Comparison of ENCODE assay signal across 9 mouse cellular contexts in the genomic region with DNA sequence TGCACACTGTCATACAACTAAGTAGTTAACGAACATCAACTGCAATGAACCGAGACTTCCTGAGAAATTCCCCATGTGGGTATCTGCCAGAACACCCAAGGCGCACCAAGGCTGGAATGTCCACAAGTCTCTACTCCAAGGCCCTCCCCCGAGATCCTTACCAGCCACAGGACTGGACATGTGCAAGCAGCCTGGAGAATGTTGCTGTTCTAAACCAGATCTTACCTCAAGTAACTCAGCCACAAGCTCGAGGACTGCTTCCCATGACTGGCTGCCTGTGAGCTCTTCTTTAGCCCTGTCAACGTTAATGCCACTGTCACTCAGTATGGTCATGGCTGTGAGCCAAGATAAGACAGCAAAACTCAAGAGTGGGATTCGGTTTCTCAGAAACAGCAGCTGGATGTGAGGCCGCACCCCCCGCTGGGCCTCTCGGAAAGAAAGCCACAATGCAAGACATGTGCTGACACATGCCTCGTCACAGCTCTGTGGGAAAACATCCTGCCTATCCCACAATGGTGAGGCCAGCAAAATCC. TPM values are rescaled to one million over a fixed set of nuclear protein-coding genes. Genes with fewer than 3 reads are reported as not detected.
A peak's percentile ranks its signal among the peaks of the same experiment; 100 is the strongest.
DNase-seq lines count a peak whose midpoint lies in the region; ATAC-seq and TF ChIP-seq lines count a peak whose summit lies in the region.
"Had no signal": no experiment of that assay in that cellular context is flagged by ENCODE, and none has a peak within 500 bp of the region (broad histone marks: within the 10 kb centered on the region; RNA-seq: fewer than 3 reads in every experiment).

No protein-coding gene starts in this region.

- ATAC-seq in common myeloid progenitor, adult 5-6 weeks (replicated peaks; ENCODE audit: low read depth, poor library complexity, severe bottlenecking) = peak; percentile 74
- peak; percentile 55 to 58 for ATAC-seq in hematopoietic stem cell, adult 5-6 weeks (replicated peaks in 1 of 2; ENCODE audit: insufficient read depth in 1 of 2, low FRiP score in 2 of 2, low TSS enrichment in 1 of 2, low read depth in 1 of 2, poor library complexity in 2 of 2, severe bottlenecking in 2 of 2)
- ATAC-seq in liver, embryonic 13.5 days (ENCODE audit: low read depth) = peak; percentile 93

- no peaks in the 10 kb centered on the region for H3K27me3 ChIP-seq in liver, embryonic 13.5 days
- H3K27me3 ChIP-seq in thymus, adult 2 months (ENCODE audit: control insufficient read depth, insufficient read depth, low read length) = no peaks in the 10 kb centered on the region

- DNase-seq in heart, adult 11 months = peak; percentile 95
- DNase-seq in heart, postnatal 14 days = no peak
- DNase-seq in liver, embryonic 13.5 days = peak; percentile 91
- DNase-seq in thymus, adult 2 months = peak; percentile 20
- DNase-seq in adrenal gland, adult 8-10 months = no peak
- DNase-seq in spleen, postnatal 14 days (ENCODE audit: low spot score in 2 of 2) = no peak

- peak overlapping the region; percentile 97 for H3K27ac ChIP-seq in liver, embryonic 13.5 days
- H3K27ac ChIP-seq in thymus, adult 2 months (ENCODE audit: control insufficient read depth, insufficient read depth, low read length) = no peak overlapping the region
- H3K27ac ChIP-seq: macrophage had no signal

- TF ChIP-seq POLR2A in thymus, adult 2 months (IDR thresholded peaks at IDR 0.05; ENCODE audit: control insufficient read depth, extremely low read depth, insufficient read depth, low read length, poor library complexity) = no peak

- H3K4me1 ChIP-seq in liver, embryonic 13.5 days (replicated peaks) = peaks cover 85% of the 10 kb centered on the region
- H3K4me1 ChIP-seq in thymus, adult 2 months (replicated peaks; ENCODE audit: control insufficient read depth, insufficient read depth, low read length) = peaks cover 9% of the 10 kb centered on the region

- WGBS in liver, embryonic 13.5 days (ENCODE audit: insufficient replicate concordance) = 10% methylated on average over 11 of the region's 11 CpGs
- WGBS in thymus, adult 2 months = 4% methylated on average over 11 of the region's 11 CpGs

- intact Hi-C loops in heart, postnatal 14 days (cut with DNase I) = no loop called here

- TF ChIP-seq CTCF in thymus, adult 2 months (IDR thresholded peaks at IDR 0.05; ENCODE audit: borderline replicate concordance, control insufficient read depth, extremely low read depth, insufficient read depth, low read length, poor library complexity) = no peak

- H3K4me2 ChIP-seq in liver, embryonic 13.5 days = peak overlapping the region; percentile 73

- peak overlapping the region; percentile 78 for H3K9ac ChIP-seq in liver, embryonic 13.5 days

- peak overlapping the region; percentile 67 for H3K4me3 ChIP-seq in liver, embryonic 13.5 days (replicated peaks)
- no peak overlapping the region for H3K4me3 ChIP-seq in thymus, adult 2 months (ENCODE audit: control insufficient read depth, insufficient read depth, low read length)

- H3K36me3 ChIP-seq in liver, embryonic 13.5 days = peaks cover 26% of the 10 kb centered on the region
- H3K36me3 ChIP-seq in thymus, adult 2 months (ENCODE audit: control insufficient read depth, insufficient read depth, low read length) = no peaks in the 10 kb centered on the region

- H3K9me3 ChIP-seq in liver, embryonic 13.5 days (replicated peaks) = no peaks in the 10 kb centered on the region

RNA-seq across cellular contexts. Expression of gene Ston2, which starts 42.4 kb away (rescaled TPM):
- 1 to 10 TPM; 5.2 to 5.8 TPM for total RNA-seq in heart, postnatal 14 days (2021)
- 1.8 and 3.0 TPM in 2 replicates for total RNA-seq in common myeloid progenitor, adult 5-6 weeks (2017)
- total RNA-seq in hematopoietic stem cell, adult 5-6 weeks (2017) = 0.81 and 0.94 TPM in 2 replicates
- polyA plus RNA-seq in liver, embryonic 13.5 days (2015; fragmentation: Nextera tagmentation; extraction: Ambion mirVana) = 25.0 and 25.2 TPM in 2 replicates
- 17.5 and 20.3 TPM in 2 replicates for polyA plus RNA-seq in thymus, adult 2 months (2012; rRNA removed)
- 10 to 100 TPM in 1 of 4 experiments, 1 to 10 TPM in 3; 4.6 to 10.7 (median 7.1) TPM for total RNA-seq in adrenal gland, adult 8-10 months (2022)

Comparison
In these comparisons a context has a peak if more than half of its experiments do, and no peak if none do; other contexts are left out.
1. DNase-seq: peak in heart, adult 11 months (single experiment), liver, embryonic 13.5 days (single experiment) and thymus, adult 2 months (single experiment); none in heart, postnatal 14 days (0 of 2), adrenal gland, adult 8-10 months (single experiment) and spleen, postnatal 14 days (0 of 2).
2. Peak in every context shown above with its lines, with median percentiles within 50 percentile points of each other: ATAC-seq.